Mouse (Mus musculus) olfactory bulb, adult 2 months (tissue): ENCODE data around the gene Tpst2. TPM values are rescaled to one million over a fixed set of nuclear protein-coding genes. Genes with fewer than 3 reads are reported as not detected.

Experiments used
- H3K27ac ChIP-seq: fragments of 200-500 bp; 2 replicates; pipeline ENCODE4 v1.5.1; 2012; ENCODE audit warnings: low read depth, low read length; ENCODE audit not compliant: insufficient read depth
- H3K4me1 ChIP-seq: fragments of 200-500 bp; 2 replicates; pipeline ENCODE4 v1.6.1; 2012; ENCODE audit warnings: low read length; ENCODE audit not compliant: control insufficient read depth, insufficient read depth
- H3K4me3 ChIP-seq: fragments of 200-500 bp; 2 replicates; pipeline ENCODE4 v1.5.1; 2012; ENCODE audit warnings: mild to moderate bottlenecking, low read depth, low read length, moderate library complexity; ENCODE audit not compliant: insufficient read depth
- CTCF ChIP-seq: fragments of 200-500 bp; IDR thresholded peaks from 2 replicates; pipeline ENCODE4 v1.5.1; 2012; ENCODE audit warnings: low read depth, mild to moderate bottlenecking, low read length, moderate library complexity; ENCODE audit not compliant: insufficient read depth
- POLR2A ChIP-seq: fragments of 200-500 bp; IDR thresholded peaks from 2 replicates; pipeline ENCODE4 v1.6.1; 2012; ENCODE audit warnings: mild to moderate bottlenecking, low read depth, low read length, moderate library complexity; ENCODE audit not compliant: insufficient read depth
- WGBS: fragments of 180-500 bp; shearing (Covaris S2); methylation state at CpG from one replicate; pipeline ENCODE4 v1.1.7; 2018; 5-methylcytosine and 5-hydroxymethylcytosine counted together
- polyA plus RNA-seq: library from polyadenylated mRNA; stranded (reverse); fragments of >200 nt; gene quantifications from 2 replicates; pipeline ENCODE4 v1.2.4, GENCODE M21; 2012; ENCODE audit warnings: low replicate concordance; ENCODE audit not compliant: missing spikeins, insufficient read depth, insufficient read length

The Tpst2 gene
- polyA plus RNA-seq, 1 experiment = not detected

DNA sequence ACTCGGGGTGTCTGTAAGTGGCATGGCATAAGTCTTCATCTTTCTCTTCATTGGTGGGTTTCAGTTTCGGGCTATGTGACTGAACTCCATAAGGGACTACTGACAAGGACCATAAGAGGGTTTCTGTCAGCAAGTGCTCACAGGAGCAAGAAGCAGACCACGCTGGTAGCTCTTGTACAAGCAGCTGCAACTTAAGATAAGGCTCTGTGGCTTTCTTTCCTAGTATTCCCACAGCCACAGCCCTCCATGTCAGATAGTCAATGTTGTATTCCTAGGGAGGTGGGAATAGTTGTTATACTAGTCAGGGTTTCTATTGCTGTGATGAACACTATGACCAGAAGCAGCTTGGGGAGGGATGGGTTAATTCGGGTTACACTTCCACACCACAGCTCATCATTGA, 83.0 kb downstream of the Tpst2 start:
- WGBS = 94% methylated on average over 4 of the region's 4 CpGs
- Histone ChIP-seq H3K4me1 (no peaks in the 10 kb centered on the region), H3K27ac (no peak overlapping the region), H3K4me3 (no peak overlapping the region)
- TF ChIP-seq CTCF (no peak), POLR2A (no peak)

DNA sequence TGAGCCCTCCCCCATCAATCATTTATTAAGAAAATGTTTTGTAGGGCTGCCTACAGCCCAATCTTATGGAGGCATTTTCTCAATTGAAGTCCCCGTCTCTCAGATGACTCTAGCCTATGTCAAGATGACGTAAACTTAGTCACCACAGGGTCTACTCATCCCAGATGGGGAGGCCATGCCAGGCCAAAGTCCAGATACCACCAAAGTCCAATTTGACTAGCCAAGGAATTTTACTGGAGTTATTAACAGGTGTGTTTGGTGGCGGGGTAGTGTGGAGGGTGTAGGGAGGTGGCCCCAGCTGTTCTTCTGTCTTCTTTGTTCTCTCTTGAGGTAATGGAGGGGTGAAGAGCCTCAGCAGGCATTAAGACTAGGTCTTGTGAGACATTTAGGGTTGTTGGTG, 83.6 kb downstream of the Tpst2 start:
- WGBS = 99% methylated on average over 3 of the region's 3 CpGs
- Histone ChIP-seq H3K27ac (no peak overlapping the region), H3K4me1 (no peaks in the 10 kb centered on the region), H3K4me3 (no peak overlapping the region)
- TF ChIP-seq CTCF = no peak
- no peak for TF ChIP-seq POLR2A

DNA sequence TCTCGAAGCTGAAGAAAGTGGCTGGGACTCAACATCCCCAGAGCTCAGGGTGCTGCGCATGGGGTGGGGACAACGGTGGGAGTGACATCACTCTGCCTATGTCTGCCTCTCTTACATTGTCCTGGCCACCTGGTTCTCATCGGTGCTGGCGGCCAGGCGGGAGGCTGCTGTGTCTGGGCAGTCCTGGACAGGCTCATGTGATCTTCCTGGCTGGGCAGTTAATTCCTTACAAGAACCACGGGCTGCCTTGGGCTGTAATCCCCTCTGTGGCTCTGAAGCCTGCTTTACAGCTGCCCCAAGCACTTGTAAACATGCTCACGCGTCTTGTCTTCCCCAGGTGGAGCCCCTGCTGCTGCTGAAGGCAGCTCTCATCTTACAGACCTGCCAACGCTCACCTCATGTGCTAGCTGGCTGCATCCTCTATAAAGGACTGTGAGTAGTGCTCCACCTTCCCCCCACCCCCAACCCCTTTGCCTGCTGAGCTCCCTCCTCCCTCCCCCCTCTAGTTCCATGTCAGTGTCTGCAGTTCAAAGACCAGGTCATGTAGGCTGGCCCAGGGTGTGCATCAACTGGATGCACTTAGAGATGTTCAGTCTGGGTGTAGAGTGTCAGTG, 87.8 kb downstream of the Tpst2 start:
- Histone ChIP-seq H3K27ac (no peak overlapping the region), H3K4me3 (no peak overlapping the region), H3K4me1 (peaks cover 10% of the 10 kb centered on the region)
- TF ChIP-seq POLR2A (no peak), CTCF (no peak)
- WGBS = 81% methylated on average over 10 of the region's 10 CpGs

Other genes with a start within 250 kb of the Tpst2 start
- not detected in 2 replicates for gene Cryba4, start 24.2 kb upstream of the Tpst2 start, polyA plus RNA-seq
- not detected in 2 replicates for gene Crybb1, start 20.9 kb upstream of the Tpst2 start, polyA plus RNA-seq
- not detected in 2 replicates for gene Tfip11, start 49.7 kb downstream of the Tpst2 start, polyA plus RNA-seq
- gene Srrd, start 66.3 kb downstream of the Tpst2 start, polyA plus RNA-seq = not detected in 2 replicates
- not detected in 2 replicates for gene Hps4, start 66.4 kb downstream of the Tpst2 start, polyA plus RNA-seq
- gene Gm6583, start 79.3 kb downstream of the Tpst2 start, polyA plus RNA-seq = not detected in 2 replicates
- not detected in 2 replicates for gene Asphd2, start 118.2 kb downstream of the Tpst2 start, polyA plus RNA-seq
- gene Gm6588, start 172.7 kb downstream of the Tpst2 start, polyA plus RNA-seq = not detected in 2 replicates